Mouse (Mus musculus) CH12.LX (cell line): Measurements from ENCODE around the gene Hoxc10. TPM values are rescaled to one million over a fixed set of nuclear protein-coding genes. Genes with fewer than 3 reads are reported as not detected.

Experiments used
- DNase-seq: peaks from one replicate; pipeline ENCODE4 v3.0.0-alpha.2; 2013; ENCODE audit errors: extremely low read depth
- H3K27ac ChIP-seq: 2 replicates; pipeline ENCODE4 v1.5.1; 2012; ENCODE audit warnings: low read depth, mild to moderate bottlenecking, control low read depth, moderate library complexity; ENCODE audit not compliant: insufficient read depth
- H3K27me3 ChIP-seq: replicated peaks from 2 replicates; pipeline ENCODE3; 2012; ENCODE audit warnings: inconsistent platforms
- H3K36me3 ChIP-seq, 2 experiments: replicated peaks in 1 of 2; 2 replicates each; pipeline versions ENCODE3 to v1.6.1; 2012; ENCODE audit warnings: inconsistent platforms in 1 of 2, low read length in 1 of 2, mild to moderate bottlenecking in 1 of 2, mixed read lengths in 1 of 2, moderate library complexity in 1 of 2; ENCODE audit not compliant: control insufficient read depth in 1 of 2, insufficient read depth in 1 of 2
- H3K4me1 ChIP-seq, 2 experiments: 2 replicates each; pipeline ENCODE4 v1.6.1; 2012; ENCODE audit warnings: inconsistent platforms in 1 of 2, moderate library complexity in 1 of 2; ENCODE audit not compliant: insufficient read depth in 2 of 2, control insufficient read depth in 1 of 2
- H3K4me2 ChIP-seq: 2 replicates; pipeline ENCODE4 v1.6.1; 2012; ENCODE audit warnings: low read depth, mild to moderate bottlenecking, control low read depth; ENCODE audit not compliant: poor library complexity, insufficient read depth, severe bottlenecking
- H3K4me3 ChIP-seq, 3 experiments: fragments of 150-350 bp in 1 of 3; sonication (generic) in 1 of 3; replicated peaks in 1 of 3; 2 replicates each; pipeline versions ENCODE3 to v1.5.1; 2011 to 2012; ENCODE audit warnings: low read depth in 2 of 3, low read length in 2 of 3, mild to moderate bottlenecking in 2 of 3, moderate library complexity in 2 of 3, control low read depth in 1 of 3, improper control_type of control experiment in 1 of 3, inconsistent platforms in 1 of 3, mixed read lengths in 1 of 3; ENCODE audit not compliant: poor library complexity in 1 of 3
- H3K79me2 ChIP-seq: replicated peaks from 2 replicates; pipeline ENCODE4 v1.6.1; 2012; ENCODE audit warnings: mild to moderate bottlenecking, moderate library complexity; ENCODE audit not compliant: control insufficient read depth, poor library complexity, insufficient read depth, severe bottlenecking; ENCODE audit errors: extremely low read depth
- H3K9ac ChIP-seq: 2 replicates; pipeline ENCODE4 v1.6.1; 2012; ENCODE audit warnings: low read depth, mild to moderate bottlenecking, control low read depth, moderate library complexity; ENCODE audit not compliant: insufficient read depth
- H3K9me3 ChIP-seq: replicated peaks from 2 replicates; pipeline ENCODE3; 2012; ENCODE audit warnings: low read length, inconsistent platforms, mixed read lengths
- BHLHE40 ChIP-seq: IDR thresholded peaks from 2 replicates; pipeline ENCODE4 v1.6.1; 2011; ENCODE audit warnings: mild to moderate bottlenecking, low read depth, low read length, improper control_type of control experiment
- CHD2 ChIP-seq: IDR thresholded peaks from 2 replicates; pipeline ENCODE4 v1.6.1; 2011; ENCODE audit warnings: low read length, improper control_type of control experiment
- CTCF ChIP-seq, 2 experiments: IDR thresholded peaks in 1 of 2; conservative IDR thresholded peaks in 1 of 2; 2 replicates each; pipeline ENCODE4 v1.5.1; 2011 to 2012; ENCODE audit warnings: low read depth in 2 of 2, low read length in 2 of 2, improper control_type of control experiment in 1 of 2, inconsistent platforms in 1 of 2, mild to moderate bottlenecking in 1 of 2, moderate library complexity in 1 of 2
- EP300 ChIP-seq: IDR thresholded peaks from 2 replicates; pipeline ENCODE4 v1.6.1; 2011; ENCODE audit warnings: low read length, improper control_type of control experiment
- KAT2A ChIP-seq: IDR thresholded peaks from 2 replicates; pipeline ENCODE4 v1.6.1; 2012; ENCODE audit warnings: low read length, improper control_type of control experiment, inconsistent platforms; ENCODE audit not compliant: insufficient replicate concordance
- MAX ChIP-seq: IDR thresholded peaks from 2 replicates; pipeline ENCODE4 v1.6.1; 2011; ENCODE audit warnings: low read length, improper control_type of control experiment
- MXI1 ChIP-seq: IDR thresholded peaks from 2 replicates; pipeline ENCODE4 v1.6.1; 2011; ENCODE audit warnings: mild to moderate bottlenecking, low read depth, low read length, improper control_type of control experiment
- MYC ChIP-seq: IDR thresholded peaks from 2 replicates; pipeline ENCODE4 v1.6.1; 2011; ENCODE audit warnings: low read depth, mild to moderate bottlenecking, improper control_type of control experiment, low read length
- NRF1 ChIP-seq: IDR thresholded peaks from 2 replicates; pipeline ENCODE4 v1.6.1; 2014; ENCODE audit warnings: low read depth, mild to moderate bottlenecking, inconsistent platforms, low read length, improper control_type of control experiment, moderate library complexity
- PAX5 ChIP-seq: IDR thresholded peaks from 2 replicates; pipeline ENCODE4 v1.6.1; 2012; ENCODE audit warnings: low read length, inconsistent platforms, mixed read lengths
- POLR2A ChIP-seq: IDR thresholded peaks from 2 replicates; pipeline ENCODE4 v1.6.1; 2011; ENCODE audit warnings: low read depth, mild to moderate bottlenecking, improper control_type of control experiment, low read length
- RAD21 ChIP-seq: IDR thresholded peaks from 2 replicates; pipeline ENCODE4 v1.6.1; 2011; ENCODE audit warnings: low read depth, mild to moderate bottlenecking, low read length, improper control_type of control experiment, moderate library complexity
- SIN3A ChIP-seq: IDR thresholded peaks from 2 replicates; pipeline ENCODE4 v1.6.1; 2012; ENCODE audit warnings: low read length, improper control_type of control experiment, inconsistent platforms
- SMC3 ChIP-seq: IDR thresholded peaks from 2 replicates; pipeline ENCODE4 v1.6.1; 2011; ENCODE audit warnings: low read depth, low read length, improper control_type of control experiment
- TBP ChIP-seq: conservative IDR thresholded peaks from 2 replicates; pipeline ENCODE4 v1.6.1; 2011; ENCODE audit warnings: low read depth, low read length, improper control_type of control experiment
- TCF12 ChIP-seq: IDR thresholded peaks from 2 replicates; pipeline ENCODE4 v1.6.1; 2014; ENCODE audit warnings: low read depth, mild to moderate bottlenecking, inconsistent platforms, low read length, improper control_type of control experiment
- UBTF ChIP-seq: IDR thresholded peaks from 2 replicates; pipeline ENCODE4 v1.6.1; 2012; ENCODE audit warnings: low read depth, mild to moderate bottlenecking, inconsistent platforms, low read length, improper control_type of control experiment, moderate library complexity
- USF1 ChIP-seq: IDR thresholded peaks from 2 replicates; pipeline ENCODE4 v1.6.1; 2014; ENCODE audit warnings: low read depth, mild to moderate bottlenecking, inconsistent platforms, low read length, improper control_type of control experiment
- ZC3H11A ChIP-seq: IDR thresholded peaks from 2 replicates; pipeline ENCODE4 v1.6.1; 2012; ENCODE audit warnings: low read depth, mild to moderate bottlenecking, inconsistent platforms, low read length, improper control_type of control experiment
- ZNF384 ChIP-seq: IDR thresholded peaks from 2 replicates; pipeline ENCODE4 v1.6.1; 2012; ENCODE audit warnings: low read depth, low read length, improper control_type of control experiment, inconsistent platforms
- dilution Hi-C: fragments of 300-500 bp; cut with MboI; formaldehyde crosslinking; loops from 2 replicates; pipeline ENCODE4 v1.14.3; 2020; ENCODE audit warnings: low sequenced_read_pairs; ENCODE audit not compliant: extremely low pct_unique_long_range_greater_than_20kb, extremely low pct_ligation_motif_present
- in situ Hi-C: fragments of 300-500 bp; cut with MboI; formaldehyde crosslinking; loops from 3 replicates; pipeline ENCODE4 v1.14.3; 2019; ENCODE audit warnings: low sequenced_read_pairs, low pct_ligation_motif_present, low pct_unique_long_range_greater_than_20kb, mixed read lengths
- polyA plus RNA-seq: library from polyadenylated mRNA; unstranded; fragments of >175 nt; gene quantifications from 2 replicates; pipeline ENCODE4 v1.2.1, GENCODE M21; 2012; ENCODE audit warnings: low read depth; ENCODE audit not compliant: insufficient read length
- total RNA-seq, 2 experiments: library from RNA; depleted of rRNA; stranded (reverse); fragments of 300-350 nt in 1 of 2; fragments of >200 nt in 1 of 2; gene quantifications; 2 replicates each; pipeline ENCODE4 v1.2.3; 2012 to 2014

Hoxc10 gene
- total and polyA plus RNA-seq, 3 experiments = 0.11 TPM; not detected in 2

DNA sequence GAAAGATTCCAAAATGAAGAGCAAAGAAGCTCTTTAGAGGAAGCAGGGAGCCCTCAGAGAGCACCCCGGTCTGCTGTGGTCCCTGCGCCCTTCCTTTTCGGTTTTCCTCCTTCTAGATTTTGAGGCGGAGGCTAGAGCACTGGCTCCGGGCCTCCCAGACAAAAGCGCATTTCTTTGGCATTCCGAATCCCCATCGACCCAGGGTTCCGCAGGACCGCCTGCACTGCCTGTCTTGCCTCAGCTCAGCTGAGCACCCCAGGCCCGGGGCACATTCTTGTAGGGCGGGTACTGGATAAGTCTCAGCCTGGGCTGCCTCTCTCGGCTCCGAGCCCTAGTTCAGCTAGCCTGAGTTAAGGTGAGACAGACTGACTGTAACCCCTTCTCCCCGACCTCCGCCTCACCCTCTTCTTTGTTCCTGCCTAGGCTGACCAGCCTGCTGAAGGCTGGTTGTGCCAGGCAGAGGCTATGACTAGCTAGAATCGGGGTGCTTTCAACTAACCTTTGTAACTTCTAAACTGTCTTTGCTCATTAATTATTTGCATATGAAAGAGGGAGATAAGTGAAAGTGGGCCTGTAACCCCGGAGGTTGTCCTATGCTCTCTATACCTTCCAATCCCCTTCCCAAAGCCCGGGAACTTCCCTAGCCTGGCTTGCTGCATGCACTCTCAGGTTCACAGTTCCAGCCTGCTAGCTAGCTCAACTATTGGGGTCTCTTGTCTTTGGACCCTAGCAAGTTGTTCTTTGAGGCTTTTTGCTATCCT, 49.0 kb downstream of the Hoxc10 start:
- peaks cover 7% of the 10 kb centered on the region for H3K9me3 ChIP-seq
- in situ Hi-C loops = loop anchor here (10.0 kb wide), 1 partner anchor 159 kb away; no protein-coding TSS in a partner anchor
- no peak overlapping the region for H3K27ac ChIP-seq
- no peak overlapping the region for H3K4me2 ChIP-seq
- H3K9ac ChIP-seq = no peak overlapping the region
- no peaks in the 10 kb centered on the region for H3K36me3 ChIP-seq
- no peak overlapping the region for H3K4me3 ChIP-seq
- dilution Hi-C loops = no loop called here
- H3K4me1 ChIP-seq = peaks cover 10 to 43% of the 10 kb centered on the region in 2 experiments; a peak in 3 of 4 replicates
- no peak for TF ChIP-seq UBTF
- no peak for TF ChIP-seq ZC3H11A
- no peak for TF ChIP-seq EP300
- no peak for TF ChIP-seq KAT2A
- TF ChIP-seq POLR2A = no peak
- TF ChIP-seq RAD21 = no peak
- TF ChIP-seq TCF12 = no peak
- no peak for TF ChIP-seq MXI1
- no peak for TF ChIP-seq BHLHE40
- no peak for TF ChIP-seq MAX
- no peak for TF ChIP-seq CTCF (conservative IDR thresholded peaks at IDR 0.05 in 1 of 2, IDR thresholded peaks at IDR 0.05 in 1 of 2; ENCODE audit: low read depth in 2 of 2, low read length in 2 of 2)
- no peak for TF ChIP-seq NRF1
- TF ChIP-seq MYC = no peak
- no peak for TF ChIP-seq SMC3
- no peak for TF ChIP-seq SIN3A
- TF ChIP-seq USF1 = no peak
- TF ChIP-seq PAX5 = no peak
- no peak for TF ChIP-seq ZNF384
- DNase-seq = no peak
- H3K27me3 ChIP-seq = no peaks in the 10 kb centered on the region
- no peaks in the 10 kb centered on the region for H3K79me2 ChIP-seq

GRCm38 (mm10) chr15:103018636-103019035, 52.0 kb downstream of the Hoxc10 start, which contains the start of gene Hoxc4:
Gene Hoxc4 (plus strand): TSS chr15:103018934.
- no peak for DNase-seq
- H3K9ac ChIP-seq = no peak within 1 kb of the TSS; the same call in 1 of the 2 replicates
- dilution Hi-C loops = no loop called here
- peak within 1 kb of the TSS; percentile 26; the same call in 1 of the 2 replicates for H3K4me2 ChIP-seq
- 0 out of 2 replicates have a peak, but pooled peaks have one; percentile 16 for TF ChIP-seq CHD2
- TF ChIP-seq TBP = no peak
- no peak within 1 kb of the TSS for H3K4me3 ChIP-seq
- peaks cover 10 to 42% of the 10 kb centered on the region in 2 experiments; a peak in 3 of 4 replicates for H3K4me1 ChIP-seq
- no peaks in the 10 kb centered on the region for H3K79me2 ChIP-seq
- in situ Hi-C loops = loop anchor here (10.0 kb wide), 1 partner anchor 156 kb away; no protein-coding TSS in a partner anchor
- H3K36me3 ChIP-seq = no peaks in the 10 kb centered on the region
- H3K9me3 ChIP-seq = peaks cover 7% of the 10 kb centered on the region
- H3K27me3 ChIP-seq = no peaks in the 10 kb centered on the region
- H3K27ac ChIP-seq = peak within 1 kb of the TSS; percentile 6; the same call in 1 of the 2 replicates
